Mouse (Mus musculus): ENCODE data around the gene 1700123O20Rik. TPM values are rescaled to one million over a fixed set of nuclear protein-coding genes. Genes with fewer than 3 reads are reported as not detected.

1700123O20Rik gene
- polyA plus RNA-seq, 1 experiment from 2014 or later = 89.3 TPM

- Histone ChIP-seq H3K9me3 (replicated peaks; ENCODE audit: control insufficient read depth, low read length) (no peaks in the 10 kb centered on the region), H3K36me3 (ENCODE audit: control insufficient read depth, insufficient read depth, low read length) (no peaks in the 10 kb centered on the region), H3K27ac (ENCODE audit: low read depth, low read length) (no peak overlapping the region), H3K9ac (ENCODE audit: low read length) (no peak overlapping the region), H3K4me2 (ENCODE audit: low read length) (no peak overlapping the region), H3K27me3 (replicated peaks; ENCODE audit: control insufficient read depth, insufficient read depth, low read length) (no peaks in the 10 kb centered on the region), H3K4me1 (ENCODE audit: control insufficient read depth, insufficient read depth, low read length) (peaks cover 1% of the 10 kb centered on the region; the same call in 1 of the 2 replicates), H3K4me3 (ENCODE audit: low read depth, low read length) (no peak overlapping the region)
- DNase-seq (ENCODE audit: low spot score) (no peak), ATAC-seq (no peak)
- 81% methylated on average over 6 of the region's 6 CpGs for WGBS
Measured at GRCm38 (mm10) chr14:54724049-54724448, 38.0 kb downstream of the 1700123O20Rik start.

- Histone ChIP-seq H3K4me1 (ENCODE audit: control insufficient read depth, insufficient read depth, low read length) (peaks cover 3% of the 10 kb centered on the region; the same call in 1 of the 2 replicates), H3K27ac (ENCODE audit: low read depth, low read length) (no peak overlapping the region), H3K27me3 (replicated peaks; ENCODE audit: control insufficient read depth, insufficient read depth, low read length) (no peaks in the 10 kb centered on the region), H3K4me3 (ENCODE audit: low read depth, low read length) (no peak overlapping the region), H3K9me3 (replicated peaks; ENCODE audit: control insufficient read depth, low read length) (no peaks in the 10 kb centered on the region), H3K36me3 (ENCODE audit: control insufficient read depth, insufficient read depth, low read length) (no peaks in the 10 kb centered on the region), H3K9ac (ENCODE audit: low read length) (no peak overlapping the region), H3K4me2 (ENCODE audit: low read length) (no peak overlapping the region)
- ATAC-seq (no peak), DNase-seq (ENCODE audit: low spot score) (no peak)
- WGBS = 78% methylated on average over 5 of the region's 5 CpGs
Measured at GRCm38 (mm10) chr14:54727565-54727964, 41.5 kb downstream of the 1700123O20Rik start.

GRCm38 (mm10) chr14:54728823-54729653, 43.0 kb downstream of the 1700123O20Rik start:
- H3K9me3 ChIP-seq (replicated peaks; ENCODE audit: control insufficient read depth, low read length) = no peaks in the 10 kb centered on the region
- no peak overlapping the region for H3K4me3 ChIP-seq (ENCODE audit: low read depth, low read length)
- DNase-seq (ENCODE audit: low spot score) = no peak
- peak overlapping the region; percentile 21; the same call in 1 of the 2 replicates for H3K27ac ChIP-seq (ENCODE audit: low read depth, low read length)
- 60% methylated on average over 13 of the region's 13 CpGs for WGBS
- H3K36me3 ChIP-seq (ENCODE audit: control insufficient read depth, insufficient read depth, low read length) = no peaks in the 10 kb centered on the region
- no peaks in the 10 kb centered on the region for H3K27me3 ChIP-seq (replicated peaks; ENCODE audit: control insufficient read depth, insufficient read depth, low read length)
- peak; percentile 23; the same call in 1 of the 2 replicates for ATAC-seq
- no peak overlapping the region for H3K4me2 ChIP-seq (ENCODE audit: low read length)
- H3K9ac ChIP-seq (ENCODE audit: low read length) = 0 out of 2 replicates have a peak overlapping the region, but pooled peaks have one; percentile 17
- peaks cover 3% of the 10 kb centered on the region; the same call in 1 of the 2 replicates for H3K4me1 ChIP-seq (ENCODE audit: control insufficient read depth, insufficient read depth, low read length)

- no peak overlapping the region; the same call in 1 of the 2 replicates for H3K27ac ChIP-seq (ENCODE audit: low read depth, low read length)
- no peak for ATAC-seq
- H3K36me3 ChIP-seq (ENCODE audit: control insufficient read depth, insufficient read depth, low read length) = no peaks in the 10 kb centered on the region
- H3K9me3 ChIP-seq (replicated peaks; ENCODE audit: control insufficient read depth, low read length) = no peaks in the 10 kb centered on the region
- no peak overlapping the region for H3K4me3 ChIP-seq (ENCODE audit: low read depth, low read length)
- no peak for DNase-seq (ENCODE audit: low spot score)
- no peaks in the 10 kb centered on the region for H3K27me3 ChIP-seq (replicated peaks; ENCODE audit: control insufficient read depth, insufficient read depth, low read length)
- 78% methylated on average over 6 of the region's 6 CpGs for WGBS
- no peak overlapping the region for H3K9ac ChIP-seq (ENCODE audit: low read length)
- peaks cover 3% of the 10 kb centered on the region; the same call in 1 of the 2 replicates for H3K4me1 ChIP-seq (ENCODE audit: control insufficient read depth, insufficient read depth, low read length)
- no peak overlapping the region for H3K4me2 ChIP-seq (ENCODE audit: low read length)
Measured at GRCm38 (mm10) chr14:54730305-54730704, 44.3 kb downstream of the 1700123O20Rik start.

GRCm38 (mm10) chr14:54732206-54732605, 46.2 kb downstream of the 1700123O20Rik start:
- H3K27ac ChIP-seq (ENCODE audit: low read depth, low read length) = no peak overlapping the region
- no peaks in the 10 kb centered on the region for H3K36me3 ChIP-seq (ENCODE audit: control insufficient read depth, insufficient read depth, low read length)
- no peak for ATAC-seq
- 93% methylated on average over 8 of the region's 8 CpGs for WGBS
- H3K4me1 ChIP-seq (ENCODE audit: control insufficient read depth, insufficient read depth, low read length) = peaks cover 3% of the 10 kb centered on the region; the same call in 1 of the 2 replicates
- no peaks in the 10 kb centered on the region for H3K27me3 ChIP-seq (replicated peaks; ENCODE audit: control insufficient read depth, insufficient read depth, low read length)
- H3K9me3 ChIP-seq (replicated peaks; ENCODE audit: control insufficient read depth, low read length) = no peaks in the 10 kb centered on the region
- no peak for DNase-seq (ENCODE audit: low spot score)
- H3K4me2 ChIP-seq (ENCODE audit: low read length) = no peak overlapping the region
- H3K4me3 ChIP-seq (ENCODE audit: low read depth, low read length) = no peak overlapping the region
- no peak overlapping the region for H3K9ac ChIP-seq (ENCODE audit: low read length)

GRCm38 (mm10) chr14:54734004-54734403, 48.0 kb downstream of the 1700123O20Rik start:
- no peaks in the 10 kb centered on the region for H3K27me3 ChIP-seq (replicated peaks; ENCODE audit: control insufficient read depth, insufficient read depth, low read length)

GRCm38 (mm10) chr14:54735221-54735620, 49.2 kb downstream of the 1700123O20Rik start:
- WGBS = 83% methylated on average over 4 of the region's 4 CpGs
- no peak overlapping the region for H3K4me2 ChIP-seq (ENCODE audit: low read length)
- ATAC-seq (no peak), DNase-seq (ENCODE audit: low spot score) (no peak)
- H3K9me3 ChIP-seq (replicated peaks; ENCODE audit: control insufficient read depth, low read length) = no peaks in the 10 kb centered on the region
- no peaks in the 10 kb centered on the region for H3K27me3 ChIP-seq (replicated peaks; ENCODE audit: control insufficient read depth, insufficient read depth, low read length)
- H3K36me3 ChIP-seq (ENCODE audit: control insufficient read depth, insufficient read depth, low read length) = no peaks in the 10 kb centered on the region
- H3K27ac ChIP-seq (ENCODE audit: low read depth, low read length) = no peak overlapping the region
- no peak overlapping the region for H3K4me3 ChIP-seq (ENCODE audit: low read depth, low read length)
- no peak overlapping the region for H3K9ac ChIP-seq (ENCODE audit: low read length)
- H3K4me1 ChIP-seq (ENCODE audit: control insufficient read depth, insufficient read depth, low read length) = no peaks in the 10 kb centered on the region; the same call in 1 of the 2 replicates

More at GRCm38 (mm10) chr14:54734004-54734403, 48.0 kb downstream of the 1700123O20Rik start:
- Histone ChIP-seq H3K4me2 (ENCODE audit: low read length) (no peak overlapping the region), H3K9me3 (replicated peaks; ENCODE audit: control insufficient read depth, low read length) (no peaks in the 10 kb centered on the region), H3K36me3 (ENCODE audit: control insufficient read depth, insufficient read depth, low read length) (no peaks in the 10 kb centered on the region), H3K4me1 (ENCODE audit: control insufficient read depth, insufficient read depth, low read length) (peaks cover 2% of the 10 kb centered on the region; the same call in 1 of the 2 replicates), H3K9ac (ENCODE audit: low read length) (no peak overlapping the region), H3K4me3 (ENCODE audit: low read depth, low read length) (no peak overlapping the region), H3K27ac (ENCODE audit: low read depth, low read length) (no peak overlapping the region)
- 81% methylated on average over 4 of the region's 4 CpGs for WGBS
- DNase-seq (ENCODE audit: low spot score) = no peak
- ATAC-seq = no peak

- H3K36me3 ChIP-seq (ENCODE audit: control insufficient read depth, insufficient read depth, low read length) = no peaks in the 10 kb centered on the region
- no peak overlapping the region for H3K4me3 ChIP-seq (ENCODE audit: low read depth, low read length)
- no peak overlapping the region for H3K4me2 ChIP-seq (ENCODE audit: low read length)
- ATAC-seq (peak; percentile 68; the same call in 1 of the 2 replicates), DNase-seq (ENCODE audit: low spot score) (peak; percentile 63)
- H3K9me3 ChIP-seq (replicated peaks; ENCODE audit: control insufficient read depth, low read length) = no peaks in the 10 kb centered on the region
- WGBS = 53% methylated on average over 14 of the region's 14 CpGs
- H3K9ac ChIP-seq (ENCODE audit: low read length) = no peak overlapping the region
- no peaks in the 10 kb centered on the region for H3K27me3 ChIP-seq (replicated peaks; ENCODE audit: control insufficient read depth, insufficient read depth, low read length)
- H3K27ac ChIP-seq (ENCODE audit: low read depth, low read length) = no peak overlapping the region
- no peaks in the 10 kb centered on the region; the same call in 1 of the 2 replicates for H3K4me1 ChIP-seq (ENCODE audit: control insufficient read depth, insufficient read depth, low read length)
Measured at GRCm38 (mm10) chr14:54736555-54737552, 50.8 kb downstream of the 1700123O20Rik start.
